Mouse (Mus musculus): ENCODE measurements around the gene Alas2. TPM values are rescaled to one million over a fixed set of nuclear protein-coding genes. Genes with fewer than 3 reads are reported as not detected.

Gene Alas2
- polyA plus RNA-seq, 1 experiment = 0.19 TPM

DNA sequence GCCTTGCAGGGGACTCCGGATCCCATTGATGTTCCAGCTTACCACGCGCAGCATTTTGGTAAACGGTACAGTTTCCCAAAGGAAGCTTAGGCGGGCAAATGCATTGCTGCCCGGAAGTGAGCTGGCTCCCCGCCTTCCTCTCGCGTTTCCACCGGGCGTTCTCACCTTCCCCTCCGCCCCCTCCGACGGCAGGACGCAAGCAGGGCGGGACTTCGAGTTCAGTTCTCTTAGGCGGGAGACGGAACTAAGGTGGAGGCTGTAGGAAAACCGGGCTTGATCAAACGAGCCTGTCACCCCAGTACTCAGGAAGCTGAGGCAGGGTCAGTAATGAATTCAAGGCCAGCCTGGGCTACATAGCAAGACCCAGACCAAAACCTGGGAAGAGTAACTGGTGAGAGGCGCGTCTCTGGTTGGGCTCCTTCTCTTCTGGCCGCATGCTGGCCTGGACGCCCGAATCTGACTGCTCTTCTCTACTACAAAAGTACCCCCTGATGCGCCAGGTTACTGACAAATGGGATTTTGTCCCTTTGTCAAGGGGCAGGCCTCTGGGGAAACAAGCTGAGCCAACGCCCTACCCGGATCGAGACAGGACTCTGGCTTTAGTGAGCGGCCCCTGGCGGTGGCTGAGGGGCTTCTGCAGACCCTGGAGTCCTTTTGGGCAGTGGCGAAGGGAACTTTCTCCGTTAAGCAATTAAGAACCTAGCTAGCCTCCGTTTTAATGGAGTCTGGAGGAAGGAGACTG, 41.0 kb downstream of the Alas2 start, which contains the start of gene Pfkfb1:
Gene Pfkfb1, plus strand, starts transcription at position 207 of the 742 bp plus-strand sequence.
- peak; percentile 51; the same call in 1 of the 2 replicates for TF ChIP-seq POLR2A (IDR thresholded peaks at IDR 0.05; ENCODE audit: low read depth, low read length)
- TF ChIP-seq CTCF (IDR thresholded peaks at IDR 0.05; ENCODE audit: extremely low read depth, insufficient read length, insufficient replicate concordance, low read depth, low read length) = peak; percentile 31; the same call in 1 of the 2 replicates
- Histone ChIP-seq H3K4me3 (ENCODE audit: low read depth, low read length) (peak within 1 kb of the TSS; percentile 100), H3K4me1 (ENCODE audit: control insufficient read depth, insufficient read depth, insufficient read length, low read length) (no peaks in the 10 kb centered on the region), H3K36me3 (ENCODE audit: control insufficient read depth, insufficient read depth, low read length) (peaks cover 6% of the 10 kb centered on the region; the same call in 1 of the 2 replicates), H3K27ac (ENCODE audit: insufficient read depth, low read depth, low read length) (peak within 1 kb of the TSS; percentile 79), H3K27me3 (ENCODE audit: control insufficient read depth, insufficient read depth, low read length) (no peaks in the 10 kb centered on the region)
- WGBS = 16% methylated on average over 35 of the region's 35 CpGs

DNA sequence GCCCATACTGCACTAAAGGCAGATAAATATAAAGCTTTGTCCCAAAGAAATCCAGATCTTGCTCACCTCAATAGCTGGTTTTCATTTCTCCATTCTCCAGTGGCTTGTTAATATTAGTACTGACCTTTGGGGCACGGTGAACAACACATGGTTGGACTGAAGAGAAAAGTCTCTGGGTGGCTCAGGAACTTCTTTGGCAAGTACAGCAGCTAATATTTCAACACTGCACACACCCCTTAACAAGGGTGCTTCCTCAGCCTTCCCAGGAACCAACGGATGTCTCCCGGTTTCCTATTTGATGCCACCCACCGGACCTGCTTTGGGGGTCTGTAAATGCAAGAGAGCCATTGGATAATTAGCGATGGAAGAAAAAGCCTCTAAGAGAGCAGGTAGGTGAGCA, 42.5 kb downstream of the Alas2 start, which contains the start of gene Apex2:
Gene Apex2, minus strand, starts transcription at position 173 of the 400 bp plus-strand sequence.
- H3K4me3 ChIP-seq (ENCODE audit: low read depth, low read length) = no peak within 1 kb of the TSS
- H3K4me1 ChIP-seq (ENCODE audit: control insufficient read depth, insufficient read depth, insufficient read length, low read length) = no peaks in the 10 kb centered on the region
- H3K27me3 ChIP-seq (ENCODE audit: control insufficient read depth, insufficient read depth, low read length) = no peaks in the 10 kb centered on the region
- no peak for TF ChIP-seq CTCF (IDR thresholded peaks at IDR 0.05; ENCODE audit: extremely low read depth, insufficient read length, insufficient replicate concordance, low read depth, low read length)
- no peak for TF ChIP-seq POLR2A (IDR thresholded peaks at IDR 0.05; ENCODE audit: low read depth, low read length)
- peaks cover 3% of the 10 kb centered on the region; the same call in 1 of the 2 replicates for H3K36me3 ChIP-seq (ENCODE audit: control insufficient read depth, insufficient read depth, low read length)
- H3K27ac ChIP-seq (ENCODE audit: insufficient read depth, low read depth, low read length) = no peak within 1 kb of the TSS
- WGBS = 83% methylated on average over 5 of the region's 5 CpGs

DNA sequence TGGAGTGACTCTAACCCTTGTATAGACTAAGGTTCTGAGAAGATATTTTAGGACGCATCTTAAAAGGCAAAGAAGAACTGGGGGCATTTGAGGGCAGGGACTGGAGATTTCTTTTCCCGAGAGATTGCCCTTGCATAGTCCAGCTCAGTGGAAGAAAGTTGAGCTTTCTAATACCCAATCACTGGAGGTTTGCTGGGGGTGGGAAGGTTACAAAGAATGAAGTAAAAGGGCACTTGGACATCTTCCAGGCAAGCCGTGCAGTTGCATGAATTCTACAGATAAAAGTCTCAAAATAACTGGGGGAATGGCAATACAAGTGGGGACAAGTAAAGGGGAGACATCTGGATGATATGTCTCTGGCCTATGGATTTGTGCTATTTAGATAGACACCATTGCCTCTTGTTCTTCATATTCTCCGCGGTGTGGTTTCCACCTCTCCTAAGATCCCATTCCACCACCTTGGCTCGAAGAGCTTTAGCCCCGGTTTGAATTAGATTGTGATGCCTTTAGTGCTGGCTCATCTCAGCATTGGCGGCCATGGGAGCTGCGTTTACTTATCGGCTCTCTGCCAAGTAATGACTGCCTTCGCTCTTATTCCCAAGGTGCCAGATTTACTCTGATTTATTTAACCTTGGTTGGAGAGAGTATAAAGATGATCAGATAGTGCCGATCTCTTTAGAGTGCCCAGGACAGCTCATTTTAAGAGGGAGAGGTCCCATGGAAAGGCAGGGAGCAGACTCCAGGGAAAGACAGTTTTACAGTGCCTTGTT, 46.3 kb downstream of the Alas2 start:
- no peak overlapping the region for H3K4me3 ChIP-seq (ENCODE audit: low read depth, low read length)
- no peaks in the 10 kb centered on the region for H3K4me1 ChIP-seq (ENCODE audit: control insufficient read depth, insufficient read depth, insufficient read length, low read length)
- no peak overlapping the region for H3K27ac ChIP-seq (ENCODE audit: insufficient read depth, low read depth, low read length)
- WGBS = 53% methylated on average over 12 of the region's 12 CpGs
- no peak for TF ChIP-seq CTCF (IDR thresholded peaks at IDR 0.05; ENCODE audit: extremely low read depth, insufficient read length, insufficient replicate concordance, low read depth, low read length)
- TF ChIP-seq POLR2A (IDR thresholded peaks at IDR 0.05; ENCODE audit: low read depth, low read length) = no peak
- H3K27me3 ChIP-seq (ENCODE audit: control insufficient read depth, insufficient read depth, low read length) = no peaks in the 10 kb centered on the region
- H3K36me3 ChIP-seq (ENCODE audit: control insufficient read depth, insufficient read depth, low read length) = no peaks in the 10 kb centered on the region

DNA sequence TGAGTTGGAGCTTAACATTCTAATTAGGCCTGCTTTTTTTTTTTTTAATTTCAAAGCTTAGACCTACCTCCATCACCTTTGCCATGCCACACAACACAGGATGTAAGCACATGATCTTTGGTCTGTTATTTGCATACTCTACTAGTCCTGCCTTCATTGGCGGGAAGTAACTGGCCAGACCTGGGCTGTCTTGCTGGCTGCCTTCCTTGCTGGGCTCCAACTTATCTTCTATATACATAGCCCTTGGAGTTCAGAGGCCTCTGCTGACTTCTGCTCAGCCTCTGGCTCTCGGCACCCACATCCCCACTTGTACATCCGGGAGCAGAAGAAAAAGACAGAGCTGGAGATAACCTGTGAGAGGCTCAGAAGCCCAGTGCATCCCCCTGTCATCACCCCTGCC, 47.0 kb downstream of the Alas2 start:
- no peak overlapping the region for H3K27ac ChIP-seq (ENCODE audit: insufficient read depth, low read depth, low read length)
- TF ChIP-seq CTCF (IDR thresholded peaks at IDR 0.05; ENCODE audit: extremely low read depth, insufficient read length, insufficient replicate concordance, low read depth, low read length) (no peak), POLR2A (IDR thresholded peaks at IDR 0.05; ENCODE audit: low read depth, low read length) (no peak)
- WGBS = 51% methylated on average over 3 of the region's 3 CpGs
- no peaks in the 10 kb centered on the region for H3K4me1 ChIP-seq (ENCODE audit: control insufficient read depth, insufficient read depth, insufficient read length, low read length)
- H3K27me3 ChIP-seq (ENCODE audit: control insufficient read depth, insufficient read depth, low read length) = no peaks in the 10 kb centered on the region
- H3K4me3 ChIP-seq (ENCODE audit: low read depth, low read length) = no peak overlapping the region
- no peaks in the 10 kb centered on the region for H3K36me3 ChIP-seq (ENCODE audit: control insufficient read depth, insufficient read depth, low read length)

DNA sequence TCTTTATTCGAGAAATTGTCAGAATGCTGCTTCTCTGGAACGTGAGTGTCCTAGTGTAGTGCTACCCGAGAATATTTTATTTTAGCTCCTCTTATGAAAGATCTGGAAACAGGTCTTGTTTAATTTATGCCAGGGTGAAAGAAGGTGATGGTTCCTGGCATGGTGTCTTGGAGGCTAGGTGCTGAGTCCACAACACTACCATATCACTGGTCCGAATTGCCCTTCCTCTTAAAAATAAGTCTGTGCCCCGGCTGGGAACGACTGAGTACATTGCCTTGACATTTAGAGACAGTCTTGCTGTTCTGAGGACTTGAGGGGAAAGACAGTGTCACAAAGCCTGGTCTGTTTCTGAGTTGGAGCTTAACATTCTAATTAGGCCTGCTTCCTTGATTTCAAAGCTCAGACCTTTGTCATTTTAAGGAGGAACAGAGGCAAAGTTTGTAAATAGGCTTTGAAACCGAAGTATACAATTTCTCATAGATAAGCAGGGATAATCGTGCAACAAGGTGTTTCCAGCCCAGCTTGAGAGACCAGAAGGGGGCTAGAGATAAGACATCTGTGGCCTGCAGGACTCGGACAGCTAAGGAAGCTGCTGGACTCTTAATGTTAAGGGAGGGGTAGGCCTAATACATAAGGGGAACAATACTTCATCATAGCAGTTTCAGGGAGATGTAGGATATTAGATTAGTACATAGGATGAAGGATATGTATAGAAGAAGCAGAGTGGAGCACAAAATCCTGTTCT, 48.0 kb downstream of the Alas2 start:
- no peaks in the 10 kb centered on the region for H3K36me3 ChIP-seq (ENCODE audit: control insufficient read depth, insufficient read depth, low read length)
- no peak overlapping the region for H3K4me3 ChIP-seq (ENCODE audit: low read depth, low read length)
- no peaks in the 10 kb centered on the region for H3K27me3 ChIP-seq (ENCODE audit: control insufficient read depth, insufficient read depth, low read length)
- no peak for TF ChIP-seq POLR2A (IDR thresholded peaks at IDR 0.05; ENCODE audit: low read depth, low read length)
- no peak for TF ChIP-seq CTCF (IDR thresholded peaks at IDR 0.05; ENCODE audit: extremely low read depth, insufficient read length, insufficient replicate concordance, low read depth, low read length)
- WGBS = 80% methylated on average over 9 of the region's 9 CpGs
- H3K4me1 ChIP-seq (ENCODE audit: control insufficient read depth, insufficient read depth, insufficient read length, low read length) = no peaks in the 10 kb centered on the region
- no peak overlapping the region for H3K27ac ChIP-seq (ENCODE audit: insufficient read depth, low read depth, low read length)

DNA sequence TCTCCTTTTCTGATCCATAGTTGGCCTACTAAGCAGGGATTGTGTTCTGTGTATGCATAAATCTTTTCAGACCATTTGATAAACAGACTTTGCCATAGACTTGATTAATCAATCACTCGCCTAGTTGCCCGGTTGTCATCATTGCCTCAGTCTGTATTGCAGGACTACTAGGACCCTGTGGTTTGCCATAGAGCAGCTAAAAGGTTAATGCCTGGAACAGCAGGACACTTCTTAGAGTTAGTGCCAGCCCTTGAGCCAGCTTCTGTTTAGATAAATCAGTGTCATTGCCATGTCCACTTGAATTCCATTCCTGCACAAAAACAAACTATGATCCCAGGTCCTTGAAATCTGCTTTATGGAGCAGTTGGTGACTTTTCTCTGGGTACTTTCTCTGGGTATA, 51.7 kb downstream of the Alas2 start:
- TF ChIP-seq CTCF (IDR thresholded peaks at IDR 0.05; ENCODE audit: extremely low read depth, insufficient read length, insufficient replicate concordance, low read depth, low read length) = no peak
- no peak for TF ChIP-seq POLR2A (IDR thresholded peaks at IDR 0.05; ENCODE audit: low read depth, low read length)
- Histone ChIP-seq H3K27me3 (ENCODE audit: control insufficient read depth, insufficient read depth, low read length) (no peaks in the 10 kb centered on the region), H3K36me3 (ENCODE audit: control insufficient read depth, insufficient read depth, low read length) (no peaks in the 10 kb centered on the region), H3K27ac (ENCODE audit: insufficient read depth, low read depth, low read length) (no peak overlapping the region), H3K4me1 (ENCODE audit: control insufficient read depth, insufficient read depth, insufficient read length, low read length) (no peaks in the 10 kb centered on the region), H3K4me3 (ENCODE audit: low read depth, low read length) (no peak overlapping the region)
- 79% methylated on average over 2 of the region's 2 CpGs for WGBS

Other genes with a start within 250 kb of the Alas2 start
- 0.52 and 1.3 TPM in 2 replicates for gene Tmem29, start 88.2 kb upstream of the Alas2 start, polyA plus RNA-seq (2012; rRNA removed)
- 0.53 and 1.8 TPM in 2 replicates for gene Pfkfb1, start 40.9 kb downstream of the Alas2 start, polyA plus RNA-seq (2012; rRNA removed)
- gene Apex2, start 42.5 kb downstream of the Alas2 start, polyA plus RNA-seq (2012; rRNA removed) = 2.8 and 4.1 TPM in 2 replicates
- gene Tro, start 110.2 kb downstream of the Alas2 start, polyA plus RNA-seq (2012; rRNA removed) = 0.53 TPM in 2 replicates

Data from small intestine, adult 2 months (tissue).